Mouse (Mus musculus): ENCODE data around the gene Rac3. TPM values are rescaled to one million over a fixed set of nuclear protein-coding genes. Genes with fewer than 3 reads are reported as not detected.
A peak's percentile ranks its signal among the peaks of the same experiment; 100 is the strongest.

Rac3 gene
- polyA plus RNA-seq, 1 experiment from 2014 or later: 10.0 TPM

GRCm38 (mm10) chr11:120704486-120705325, 16.6 kb upstream of the Rac3 start:
- CTCF ChIA-PET: interaction anchor here (3.3 kb wide), 1 partner anchor 72 kb away, joined by 9 read pairs; no protein-coding TSS in a partner anchor
- ATAC-seq: no peak
- no peak for DNase-seq (ENCODE audit: low read depth, low spot score)
- POLR2A ChIA-PET: interaction anchor here (0.7 kb wide), 1 partner anchor 194 kb away, joined by 3 read pairs; no protein-coding TSS in a partner anchor
- TF ChIP-seq CTCF (IDR thresholded peaks at IDR 0.05): no peak
- in situ Hi-C loops (cut with MboI; ENCODE audit: low pct_unique_long_range_greater_than_20kb): no loop called here
- no peaks in the 10 kb centered on the region for H3K27me3 ChIP-seq

GRCm38 (mm10) chr11:120706120-120706519, 15.2 kb upstream of the Rac3 start:
- in situ Hi-C loops (cut with MboI; ENCODE audit: low pct_unique_long_range_greater_than_20kb): no loop called here
- ATAC-seq (no peak), DNase-seq (ENCODE audit: low read depth, low spot score) (no peak)
- POLR2A ChIA-PET: no interaction called here
- CTCF ChIA-PET: interaction anchor here (0.9 to 1.6 kb wide), 2 partner anchors 8 to 46 kb away, joined by 4 to 6 read pairs; no protein-coding TSS in a partner anchor
- H3K27me3 ChIP-seq: no peaks in the 10 kb centered on the region
- TF ChIP-seq CTCF (IDR thresholded peaks at IDR 0.05): no peak

GRCm38 (mm10) chr11:120707225-120707624, 14.0 kb upstream of the Rac3 start:
- TF ChIP-seq CTCF (IDR thresholded peaks at IDR 0.05): no peak
- in situ Hi-C loops (cut with MboI; ENCODE audit: low pct_unique_long_range_greater_than_20kb): no loop called here
- H3K27me3 ChIP-seq: no peaks in the 10 kb centered on the region
- POLR2A ChIA-PET: no interaction called here
- ATAC-seq: no peak
- no peak for DNase-seq (ENCODE audit: low read depth, low spot score)
- CTCF ChIA-PET: interaction anchor here (1.6 kb wide), 1 partner anchor 10 kb away, joined by 6 read pairs; no protein-coding TSS in a partner anchor

GRCm38 (mm10) chr11:120707969-120708368, 13.3 kb upstream of the Rac3 start:
- in situ Hi-C loops (cut with MboI; ENCODE audit: low pct_unique_long_range_greater_than_20kb): no loop called here
- DNase-seq (ENCODE audit: low read depth, low spot score): no peak
- H3K27me3 ChIP-seq: no peaks in the 10 kb centered on the region
- ChIA-PET CTCF (interaction anchor here (1.1 kb wide), 1 partner anchor 10 kb away, joined by 3 read pairs; no protein-coding TSS in a partner anchor), POLR2A (no interaction called here)
- ATAC-seq: no peak
- TF ChIP-seq CTCF (IDR thresholded peaks at IDR 0.05): no peak

GRCm38 (mm10) chr11:120709551-120709950, 11.7 kb upstream of the Rac3 start:
- DNase-seq (ENCODE audit: low read depth, low spot score) (no peak), ATAC-seq (no peak)
- ChIA-PET CTCF (interaction anchor here (1.6 to 3.7 kb wide), 2 partner anchors 50 to 67 kb away, joined by 6 to 16 read pairs; no protein-coding TSS in a partner anchor), POLR2A (interaction anchor here (1.0 kb wide), 1 partner anchor 15 kb away, joined by 4 read pairs; no protein-coding TSS in a partner anchor)
- no peak for TF ChIP-seq CTCF (IDR thresholded peaks at IDR 0.05)
- H3K27me3 ChIP-seq: no peaks in the 10 kb centered on the region
- in situ Hi-C loops (cut with MboI; ENCODE audit: low pct_unique_long_range_greater_than_20kb): no loop called here

GRCm38 (mm10) chr11:120710672-120711071, 10.6 kb upstream of the Rac3 start:
- no peak for DNase-seq (ENCODE audit: low read depth, low spot score)
- no peaks in the 10 kb centered on the region for H3K27me3 ChIP-seq
- in situ Hi-C loops (cut with MboI; ENCODE audit: low pct_unique_long_range_greater_than_20kb): loop anchor here (5.0 kb wide), 2 partner anchors 53 to 83 kb away; partner anchors contain the start of gene Sirt7
- ChIA-PET POLR2A (interaction anchor here (0.6 to 1.9 kb wide), 6 partner anchors 13 to 331 kb away, joined by 3 to 5 read pairs (median 4); no protein-coding TSS in a partner anchor), CTCF (interaction anchor here (2.3 to 3.7 kb wide), 2 partner anchors 52 to 66 kb away, joined by 7 to 16 read pairs; no protein-coding TSS in a partner anchor)
- TF ChIP-seq CTCF (IDR thresholded peaks at IDR 0.05): no peak
- no peak for ATAC-seq

GRCm38 (mm10) chr11:120711980-120712604, 9.2 kb upstream of the Rac3 start:
- no peak for TF ChIP-seq CTCF (IDR thresholded peaks at IDR 0.05)
- CTCF ChIA-PET: interaction anchor here (0.8 to 3.7 kb wide), 6 partner anchors 12 to 64 kb away, joined by 3 to 16 read pairs (median 6); no protein-coding TSS in a partner anchor
- DNase-seq (ENCODE audit: low read depth, low spot score) (no peak), ATAC-seq (no peak)
- H3K27me3 ChIP-seq: no peaks in the 10 kb centered on the region
- POLR2A ChIA-PET: interaction anchor here (0.6 to 1.9 kb wide), 6 partner anchors 9 to 130 kb away, joined by 3 to 5 read pairs (median 4); no protein-coding TSS in a partner anchor
- in situ Hi-C loops (cut with MboI; ENCODE audit: low pct_unique_long_range_greater_than_20kb): loop anchor here (5.0 kb wide), 2 partner anchors 55 to 85 kb away; partner anchors contain the start of gene Sirt7

- no peak for TF ChIP-seq CTCF (IDR thresholded peaks at IDR 0.05)
- DNase-seq (ENCODE audit: low read depth, low spot score): peak; percentile 17
- peak; percentile 8 for ATAC-seq
- ChIA-PET POLR2A (interaction anchor here (0.9 to 1.3 kb wide), 3 partner anchors 10 to 73 kb away, joined by 3 read pairs; no protein-coding TSS in a partner anchor), CTCF (interaction anchor here (0.8 to 3.9 kb wide), 10 partner anchors 13 to 89 kb away, joined by 3 to 28 read pairs (median 4); no protein-coding TSS in a partner anchor)
- in situ Hi-C loops (cut with MboI; ENCODE audit: low pct_unique_long_range_greater_than_20kb): loop anchor here (5.0 kb wide), 2 partner anchors 56 to 86 kb away; partner anchors contain the start of gene Sirt7
- H3K27me3 ChIP-seq: no peaks in the 10 kb centered on the region
These were observed 8.3 kb upstream of the Rac3 start for GRCm38 (mm10) chr11:120712771-120713568.
